In the genomic region with DNA sequence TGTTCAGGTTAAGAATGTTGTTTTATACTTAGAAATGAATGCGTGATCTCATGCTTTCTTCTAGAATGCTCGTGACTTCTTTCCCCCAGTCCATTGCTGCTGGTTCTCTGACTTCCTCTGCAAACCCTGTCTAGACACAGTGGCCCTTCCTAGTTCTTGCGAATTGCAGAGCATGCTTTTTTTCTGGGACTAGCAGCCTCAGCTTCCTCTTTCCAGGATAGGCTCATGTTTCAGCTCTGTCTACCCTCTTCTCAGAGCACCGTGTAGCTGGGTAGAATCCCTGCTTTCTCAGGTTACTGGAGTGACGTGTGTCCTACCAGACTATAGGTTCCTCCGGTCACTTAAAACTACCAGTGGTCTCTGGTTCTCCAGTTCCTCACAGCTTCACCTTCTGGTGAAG, we compare ENCODE assay signal across 21 mouse cellular contexts.
DNase-seq lines count a peak whose midpoint lies in the region; ATAC-seq and TF ChIP-seq lines count a peak whose summit lies in the region.
"Had no signal": no experiment of that assay in that cellular context is flagged by ENCODE, and none has a peak within 500 bp of the region (broad histone marks: within the 10 kb centered on the region; RNA-seq: fewer than 3 reads in every experiment).

No protein-coding gene starts in this region.

- DNase-seq in gastrocnemius, adult 18-20 months (ENCODE audit: low spot score), result peak; percentile 57
- DNase-seq in gastrocnemius, postnatal 14 days, result no peak
- peak; percentile 52 for DNase-seq in liver, adult 2 months (ENCODE audit: extremely low read depth, low read depth, low spot score)
- no peak for DNase-seq in liver, embryonic 11.5 days (ENCODE audit: low spot score)
- peak; percentile 37 for DNase-seq in MEL (ENCODE audit: low read depth, low spot score)
- no peak for DNase-seq in embryo, embryonic 10 days (ENCODE audit: low spot score)
- DNase-seq: adrenal gland, postnatal 25 days; cerebellum, adult 18-20 months; cerebellum, postnatal 25 days; heart, postnatal 36 days; spleen, adult 18-20 months had no signal

- H3K27ac ChIP-seq in liver, adult 2 months (replicated peaks; ENCODE audit: insufficient read depth, low read depth, low read length), result 0 out of 2 replicates have a peak overlapping the region, but pooled peaks have one; percentile 30
- no peak overlapping the region for H3K27ac ChIP-seq in liver, embryonic 11.5 days (ENCODE audit: low read depth, low read length)
- H3K27ac ChIP-seq in MEL (ENCODE audit: control insufficient read depth, low read depth, low read length), result no peak overlapping the region
- peak overlapping the region; percentile 63 for H3K27ac ChIP-seq in macrophage
- no peak overlapping the region for H3K27ac ChIP-seq in hindbrain, embryonic 13.5 days
- H3K27ac ChIP-seq: forebrain, embryonic 13.5 days; limb, embryonic 15.5 days; midbrain, embryonic 10.5 days; neural tube, embryonic 12.5 days had no signal

- H3K27me3 ChIP-seq in liver, adult 2 months (ENCODE audit: control insufficient read depth, insufficient read depth, low read length), result no peaks in the 10 kb centered on the region
- H3K27me3 ChIP-seq in liver, embryonic 11.5 days (replicated peaks; ENCODE audit: control insufficient read depth, insufficient read depth, low read length), result no peaks in the 10 kb centered on the region
- no peaks in the 10 kb centered on the region for H3K27me3 ChIP-seq in MEL (ENCODE audit: control insufficient read depth in 1 of 2, insufficient read depth in 2 of 2, low read length in 2 of 2)
- no peaks in the 10 kb centered on the region for H3K27me3 ChIP-seq in hindbrain, embryonic 13.5 days
- H3K27me3 ChIP-seq: forebrain, embryonic 13.5 days; limb, embryonic 15.5 days; neural tube, embryonic 12.5 days had no signal

- H3K79me2 ChIP-seq in liver, adult 2 months (ENCODE audit: control insufficient read depth, insufficient read depth, low read length), result no peaks in the 10 kb centered on the region
- no peaks in the 10 kb centered on the region for H3K79me2 ChIP-seq in MEL (ENCODE audit: control insufficient read depth, insufficient read depth, low read length, poor library complexity)
- no peaks in the 10 kb centered on the region; the same call in 1 of the 2 replicates for H3K79me2 ChIP-seq in macrophage (ENCODE audit: inconsistent target)

- peaks cover 5% of the 10 kb centered on the region for H3K4me1 ChIP-seq in liver, adult 2 months (ENCODE audit: control insufficient read depth, insufficient read depth, low read length)
- no peaks in the 10 kb centered on the region for H3K4me1 ChIP-seq in liver, embryonic 11.5 days (replicated peaks; ENCODE audit: control insufficient read depth, insufficient read depth, low read length)
- no peaks in the 10 kb centered on the region for H3K4me1 ChIP-seq in MEL (ENCODE audit: control insufficient read depth in 1 of 2, insufficient read depth in 2 of 2, low read length in 2 of 2)
- no peaks in the 10 kb centered on the region for H3K4me1 ChIP-seq in hindbrain, embryonic 13.5 days (replicated peaks)
- H3K4me1 ChIP-seq: forebrain, embryonic 13.5 days; limb, embryonic 15.5 days; midbrain, embryonic 10.5 days; neural tube, embryonic 12.5 days had no signal

- no peak for ATAC-seq in liver, embryonic 11.5 days (replicated peaks; ENCODE audit: low FRiP score)
- ATAC-seq in hindbrain, embryonic 13.5 days (ENCODE audit: low FRiP score), result no peak
- ATAC-seq: forebrain, embryonic 13.5 days; hindbrain, embryonic 16.5 days; intestine, postnatal 0 days had no signal

- 73% methylated on average over 6 of the region's 6 CpGs for WGBS in liver, adult 2 months
- 67% methylated on average over 6 of the region's 6 CpGs for WGBS in liver, embryonic 11.5 days
- 18% methylated on average over 6 of the region's 6 CpGs for WGBS in macrophage (ENCODE audit: missing documents)
- 88% methylated on average over 6 of the region's 6 CpGs for WGBS in hindbrain, embryonic 13.5 days

- intact Hi-C loops in gastrocnemius, postnatal 14 days (cut with DNase I; ENCODE audit: low total_unique reads), result loop anchor here (10.0 kb wide), 1 partner anchor 107 kb away; a partner anchor contains a TSS

- H3K4me2 ChIP-seq in liver, embryonic 11.5 days, result no peak overlapping the region
- H3K4me2 ChIP-seq in hindbrain, embryonic 13.5 days, result no peak overlapping the region
- H3K4me2 ChIP-seq: forebrain, embryonic 13.5 days; limb, embryonic 15.5 days; neural tube, embryonic 12.5 days had no signal

- no peak for TF ChIP-seq EP300 in MEL (IDR thresholded peaks at IDR 0.05; ENCODE audit: low read depth in 1 of 2, low read length in 2 of 2)

- TF ChIP-seq POLR2A in liver, adult 2 months (IDR thresholded peaks at IDR 0.05; ENCODE audit: extremely low read depth, insufficient read depth, low read length), result no peak
- TF ChIP-seq POLR2A in MEL (IDR thresholded peaks at IDR 0.05; ENCODE audit: control insufficient read depth in 1 of 2, insufficient read depth in 1 of 2, low read depth in 1 of 2, low read length in 2 of 2, poor library complexity in 1 of 2), result no peak

- no peak overlapping the region for H3K4me3 ChIP-seq in liver, adult 2 months (ENCODE audit: insufficient read depth, low read depth, low read length)
- H3K4me3 ChIP-seq in liver, embryonic 11.5 days (ENCODE audit: low read depth, low read length), result no peak overlapping the region
- H3K4me3 ChIP-seq in MEL (ENCODE audit: control insufficient read depth in 1 of 2, insufficient read depth in 1 of 2, low read depth in 2 of 2, low read length in 2 of 2), result no peak overlapping the region
- no peak overlapping the region for H3K4me3 ChIP-seq in macrophage (ENCODE audit: inconsistent target)
- no peak overlapping the region for H3K4me3 ChIP-seq in hindbrain, embryonic 13.5 days
- H3K4me3 ChIP-seq: erythroblast, embryonic 14.5 days; forebrain, embryonic 13.5 days; limb, embryonic 15.5 days; midbrain, embryonic 10.5 days; neural tube, embryonic 12.5 days had no signal

- no peaks in the 10 kb centered on the region for H3K9me3 ChIP-seq in liver, embryonic 11.5 days (ENCODE audit: control insufficient read depth, low read length)
- H3K9me3 ChIP-seq in MEL (replicated peaks; ENCODE audit: insufficient read depth, low read length), result no peaks in the 10 kb centered on the region
- no peaks in the 10 kb centered on the region for H3K9me3 ChIP-seq in hindbrain, embryonic 13.5 days
- H3K9me3 ChIP-seq: forebrain, embryonic 13.5 days; G1E; limb, embryonic 15.5 days; midbrain, embryonic 10.5 days; neural tube, embryonic 12.5 days had no signal

- no peak for TF ChIP-seq RAD21 in MEL (IDR thresholded peaks at IDR 0.05; ENCODE audit: low read depth, low read length)

- H3K36me3 ChIP-seq in liver, adult 2 months (ENCODE audit: control insufficient read depth, insufficient read depth, low read length), result peaks cover 40% of the 10 kb centered on the region
- peaks cover 42% of the 10 kb centered on the region for H3K36me3 ChIP-seq in liver, embryonic 11.5 days (ENCODE audit: control insufficient read depth, insufficient read depth, low read length)
- peaks cover 0 to 31% of the 10 kb centered on the region in 2 experiments; a peak in 2 of 4 replicates for H3K36me3 ChIP-seq in MEL (ENCODE audit: control insufficient read depth in 1 of 2, insufficient read depth in 2 of 2, low read length in 2 of 2)
- H3K36me3 ChIP-seq in macrophage (ENCODE audit: inconsistent target), result peaks cover 55% of the 10 kb centered on the region
- peaks cover 66% of the 10 kb centered on the region for H3K36me3 ChIP-seq in hindbrain, embryonic 13.5 days

- H3K9ac ChIP-seq in liver, adult 2 months (ENCODE audit: low read depth, low read length), result no peak overlapping the region
- no peak overlapping the region for H3K9ac ChIP-seq in liver, embryonic 11.5 days (ENCODE audit: low read depth, low read length)
- H3K9ac ChIP-seq in MEL (ENCODE audit: control insufficient read depth, low read depth, low read length, poor library complexity, severe bottlenecking), result no peak overlapping the region
- no peak overlapping the region for H3K9ac ChIP-seq in hindbrain, embryonic 13.5 days
- H3K9ac ChIP-seq: forebrain, embryonic 13.5 days; limb, embryonic 15.5 days; neural tube, embryonic 12.5 days had no signal

- no peak for TF ChIP-seq CTCF in liver, adult 2 months (IDR thresholded peaks at IDR 0.05; ENCODE audit: low read depth, low read length)
- TF ChIP-seq CTCF in MEL (IDR thresholded peaks at IDR 0.05 in 2 of 3, conservative IDR thresholded peaks at IDR 0.05 in 1 of 3; ENCODE audit: control insufficient read depth in 1 of 3, insufficient read depth in 1 of 3, low read depth in 2 of 3, low read length in 3 of 3, poor library complexity in 1 of 3, severe bottlenecking in 1 of 3), result no peak

TF ChIP-seq in MEL, 35 proteins besides CTCF, POLR2A, EP300 and RAD21:
- TF ChIP-seq POLR2AphosphoS2 (IDR thresholded peaks at IDR 0.05; ENCODE audit: low read length) (no peak), E2F4 (IDR thresholded peaks at IDR 0.05; ENCODE audit: borderline replicate concordance, low read depth, low read length) (no peak), MYB (IDR thresholded peaks at IDR 0.05; ENCODE audit: low read depth, low read length) (no peak), MAX (IDR thresholded peaks at IDR 0.05; ENCODE audit: low read length) (no peak), NELFE (IDR thresholded peaks at IDR 0.05; ENCODE audit: low read depth, low read length) (no peak), CHD1 (IDR thresholded peaks at IDR 0.05; ENCODE audit: low read depth, low read length) (no peak), RCOR1 (IDR thresholded peaks at IDR 0.05; ENCODE audit: low read depth, low read length) (no peak), USF1 (IDR thresholded peaks at IDR 0.05; ENCODE audit: low read depth, low read length) (no peak), MAFK (IDR thresholded peaks at IDR 0.05; ENCODE audit: borderline replicate concordance, low read depth, low read length) (no peak), ZMIZ1 (IDR thresholded peaks at IDR 0.05; ENCODE audit: low read depth, low read length) (no peak)

Comparison
In these comparisons a context has a peak if more than half of its experiments do, and no peak if none do; other contexts are left out.
1. DNase-seq: peak in gastrocnemius, adult 18-20 months (single experiment), liver, adult 2 months (single experiment) and MEL (single experiment); none in gastrocnemius, postnatal 14 days (single experiment), liver, embryonic 11.5 days (single experiment) and embryo, embryonic 10 days (single experiment).
2. H3K27ac ChIP-seq: peak in liver, adult 2 months (single experiment) and macrophage (single experiment); none in liver, embryonic 11.5 days (single experiment), MEL (single experiment) and hindbrain, embryonic 13.5 days (single experiment).